Mouse (Mus musculus) inflammation-experienced regulatory T-cells, adult 16 weeks (primary cell): Measurements from ENCODE around the gene St8sia4. TPM values are rescaled to one million over a fixed set of nuclear protein-coding genes. Genes with fewer than 3 reads are reported as not detected.

Experiments used
- polyA plus RNA-seq: library from polyadenylated mRNA; unstranded; fragments of 100-300 nt; shearing (Covaris generic); gene quantifications from one replicate; pipeline ENCODE4 v1.2.1, GENCODE M21; 2017

Gene St8sia4
- polyA plus RNA-seq = 117 TPM

DNA sequence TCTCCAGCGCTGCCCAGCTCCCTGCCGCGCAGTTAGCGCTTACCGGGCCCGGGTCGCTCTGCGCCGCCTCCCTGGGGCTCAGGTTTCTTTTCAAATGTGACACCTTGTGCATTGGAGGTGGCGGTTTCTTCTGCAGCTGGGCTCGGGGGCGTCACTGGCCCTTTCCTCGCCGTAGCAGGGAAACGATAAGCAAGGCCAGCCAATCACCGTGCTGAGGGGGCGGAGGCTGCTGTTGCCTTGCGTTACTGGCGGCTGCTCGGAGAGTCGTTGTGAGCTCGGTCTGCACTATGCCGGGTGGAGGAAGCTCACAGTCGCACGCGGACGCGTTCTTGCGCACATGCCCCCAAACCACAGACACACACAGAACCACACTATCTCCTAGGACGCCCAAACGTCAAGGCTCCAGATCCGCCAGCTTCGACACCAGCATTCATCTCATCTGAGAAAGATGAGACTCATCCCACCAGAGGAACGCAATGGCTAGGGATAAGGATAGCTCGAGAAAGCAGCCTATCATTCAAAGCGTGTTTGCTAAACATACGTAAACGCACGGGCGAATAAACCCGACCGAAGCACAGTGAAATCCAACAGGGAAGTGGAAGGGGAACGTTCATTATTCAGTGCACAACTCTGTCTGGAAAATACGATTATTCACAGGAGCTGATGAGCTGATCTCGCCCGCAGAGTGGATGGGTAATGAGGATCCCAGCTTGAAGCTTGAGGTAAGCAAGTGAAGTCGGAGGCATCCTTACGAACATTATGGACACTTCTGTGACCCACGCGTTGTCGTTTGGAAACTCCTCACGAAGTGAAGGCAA is at the start of gene St8sia4:
St8sia4 (minus strand) TSS at position 137 of the 818 bp plus-strand sequence.

